Mouse (Mus musculus) left cerebral cortex, adult 2 months (tissue): Measurements from ENCODE around the gene Ddx27. TPM values are rescaled to one million over a fixed set of nuclear protein-coding genes. Genes with fewer than 3 reads are reported as not detected.

Experiments used
- DNase-seq, 2 experiments: peaks; one replicate each; pipeline ENCODE4 v3.0.0; 2021 to 2022; ENCODE audit warnings: low spot score in 2 of 2, mixed read lengths in 1 of 2; ENCODE audit errors: extremely low spot score in 1 of 2
- H3K27ac ChIP-seq: fragments of 200-600 bp; 2 replicates; pipeline ENCODE4 v1.8.1; 2022
- H3K4me3 ChIP-seq: fragments of 200-600 bp; 2 replicates; pipeline ENCODE4 v1.8.1; 2022
- CTCF ChIP-seq: fragments of 200-600 bp; IDR thresholded peaks from 2 replicates; pipeline ENCODE4 v1.8.1; 2022; ENCODE audit warnings: antibody characterized with exemption, mild to moderate bottlenecking, moderate library complexity
- intact Hi-C: fragments of 180-260 bp; cut with DNase I; formaldehyde crosslinking; loops from one replicate; pipeline ENCODE4 v1.15.1; 2025
- total RNA-seq, 2 experiments: library from RNA; stranded (reverse); gene quantifications; 2 replicates each; pipeline ENCODE4 v1.2.3; 2021

Gene Ddx27
- total RNA-seq, 2 experiments from 2014 or later = 34.6 to 35.5 TPM

DNA sequence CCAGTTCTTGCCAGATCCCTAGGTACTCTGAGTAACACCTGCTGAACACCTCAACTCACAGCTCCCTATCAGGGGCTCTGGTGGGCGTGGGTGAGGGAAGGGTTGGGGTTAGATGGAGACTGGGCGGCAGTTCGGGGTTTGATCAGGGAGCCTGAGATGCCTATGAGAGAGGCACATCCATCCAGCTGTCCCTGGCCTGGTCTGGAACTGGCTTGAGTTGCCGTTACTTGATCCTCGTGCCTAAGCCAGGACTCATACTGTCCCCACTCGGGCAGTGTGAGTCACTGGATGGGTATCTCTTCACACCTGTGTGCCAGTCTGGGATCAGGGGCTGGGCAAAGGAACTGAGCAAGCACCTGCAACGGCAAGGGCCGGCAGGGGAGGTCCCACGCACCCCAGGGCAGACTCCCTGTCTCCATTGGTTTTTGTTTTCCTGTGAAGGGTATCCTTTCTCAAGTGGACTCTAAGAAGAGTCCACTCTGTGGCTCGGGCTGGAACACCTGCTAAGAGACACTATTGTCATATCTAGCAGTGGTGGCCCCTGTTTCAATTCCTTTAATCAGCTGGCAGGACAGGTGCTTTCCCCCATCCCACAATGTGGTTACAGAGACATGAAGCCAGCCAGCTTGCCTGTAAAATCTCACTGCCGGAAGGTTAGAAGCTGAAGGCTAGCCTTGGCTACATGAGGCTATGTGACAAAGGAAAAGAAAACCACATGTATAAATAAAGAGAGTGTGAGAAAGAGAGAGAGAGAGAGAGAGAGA is 62.4 kb downstream of the Ddx27 start:
- TF ChIP-seq CTCF = no peak
- Histone ChIP-seq H3K4me3 (no peak overlapping the region), H3K27ac (no peak overlapping the region)
- DNase-seq = no peak
- intact Hi-C loops = no loop called here

- no peak overlapping the region for H3K4me3 ChIP-seq
- TF ChIP-seq CTCF = no peak
- peak overlapping the region; percentile 97 for H3K27ac ChIP-seq
- intact Hi-C loops = loop anchor here (2.0 kb wide), 1 partner anchor 72 kb away; no protein-coding TSS in a partner anchor
- DNase-seq = no peak
These were observed 63.5 kb downstream of the Ddx27 start for GRCm38 (mm10) chr2:167078486-167078885.

DNA sequence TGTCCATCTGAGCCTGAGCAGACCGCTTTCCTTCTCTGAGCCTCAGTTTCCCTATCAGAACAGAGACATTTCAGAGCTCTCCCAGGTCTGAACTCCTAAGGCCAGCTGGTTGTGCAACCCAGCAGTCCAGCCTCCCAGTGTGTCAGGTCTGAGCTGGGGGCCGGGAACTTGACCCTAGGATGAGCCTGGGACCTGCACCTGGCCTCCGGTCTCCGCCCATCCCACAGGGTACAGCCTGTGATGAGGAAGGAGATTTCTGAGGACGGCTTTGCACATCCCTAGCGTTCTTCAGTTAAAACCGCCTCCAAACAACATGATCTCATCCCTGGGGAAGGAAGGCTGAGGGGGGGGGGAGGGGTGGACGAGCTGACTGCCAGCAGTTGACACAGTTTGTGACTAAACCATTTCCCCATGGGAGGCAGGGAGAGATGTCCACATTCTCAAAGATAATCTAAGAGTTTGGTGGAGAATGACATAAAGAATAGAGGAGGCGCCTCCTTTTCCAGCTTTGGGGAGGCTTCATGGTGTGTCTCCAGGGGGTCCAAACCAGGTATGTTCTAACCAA is 64.0 kb downstream of the Ddx27 start:
- DNase-seq = no peak
- Histone ChIP-seq H3K4me3 (no peak overlapping the region), H3K27ac (peak overlapping the region; percentile 97)
- TF ChIP-seq CTCF = no peak
- intact Hi-C loops = loop anchor here (1.0 to 2.0 kb wide), 2 partner anchors 72 to 98 kb away; no protein-coding TSS in a partner anchor

DNA sequence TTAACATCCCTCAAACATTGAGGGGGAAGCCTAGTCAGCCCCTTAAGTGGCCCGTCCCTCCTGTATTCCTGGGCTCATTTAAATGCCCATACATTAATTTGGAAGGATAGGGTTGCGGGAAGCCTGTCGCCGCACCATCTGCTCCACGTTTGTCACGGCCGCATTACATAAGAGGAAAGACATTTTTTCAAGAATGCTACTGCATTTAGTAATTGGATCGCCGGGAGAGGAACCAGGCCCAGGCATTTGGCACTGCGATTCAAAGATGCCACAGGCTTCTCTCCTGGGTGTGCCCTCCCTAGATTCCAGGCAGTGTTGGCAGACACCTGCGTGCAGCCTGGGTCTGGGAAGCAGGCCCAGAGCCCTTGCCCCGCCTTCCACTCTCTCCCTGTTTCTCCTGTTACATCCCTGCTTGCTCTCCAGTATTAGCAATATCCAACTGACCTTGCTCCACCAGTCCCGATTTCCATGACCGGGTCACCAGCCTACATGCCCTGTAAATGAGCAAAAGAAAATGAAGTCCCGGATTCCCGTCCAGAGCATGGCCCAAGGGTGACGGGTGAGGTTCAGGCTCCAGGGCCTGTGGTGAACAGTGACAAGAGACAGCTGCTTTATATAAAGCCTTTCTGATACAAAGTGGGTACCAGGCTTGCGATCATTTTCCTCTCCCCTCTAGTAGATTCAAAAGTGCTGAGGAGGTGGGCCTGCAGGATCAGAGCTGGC is 64.7 kb downstream of the Ddx27 start:
- Histone ChIP-seq H3K4me3 (no peak overlapping the region), H3K27ac (peak overlapping the region; percentile 97)
- DNase-seq = peak; percentile 56 to 72
- intact Hi-C loops = loop anchor here (1.0 to 2.0 kb wide), 2 partner anchors 71 to 98 kb away; no protein-coding TSS in a partner anchor
- TF ChIP-seq CTCF = no peak

GRCm38 (mm10) chr2:167080387-167080786 is 65.4 kb downstream of the Ddx27 start:
- intact Hi-C loops = no loop called here
- DNase-seq = no peak
- H3K4me3 ChIP-seq = no peak overlapping the region
- no peak for TF ChIP-seq CTCF
- H3K27ac ChIP-seq = peak overlapping the region; percentile 97

GRCm38 (mm10) chr2:167081135-167081534 is 66.1 kb downstream of the Ddx27 start:
- Histone ChIP-seq H3K4me3 (no peak overlapping the region), H3K27ac (peak overlapping the region; percentile 97; the same call in 1 of the 2 replicates)
- DNase-seq = no peak
- intact Hi-C loops = no loop called here
- TF ChIP-seq CTCF = no peak

DNA sequence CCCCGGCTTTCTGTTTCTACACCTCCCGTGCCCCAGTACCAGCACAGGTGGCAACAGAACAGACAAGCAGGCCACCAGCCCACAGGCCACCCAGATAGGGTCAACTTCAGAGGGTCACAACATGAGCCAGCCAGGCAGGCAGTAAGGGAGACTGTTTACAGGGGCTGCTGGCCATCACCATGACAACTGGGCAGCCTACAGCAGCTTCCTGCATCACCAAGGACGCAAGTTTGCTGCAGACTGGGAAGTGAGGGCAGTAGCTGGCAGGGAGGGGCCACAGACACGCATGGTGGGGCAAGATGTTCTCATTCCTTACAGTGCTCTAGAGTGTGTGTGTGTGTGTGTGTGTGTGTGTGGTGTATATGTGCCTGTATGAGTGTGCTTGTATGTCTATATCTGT is 66.6 kb downstream of the Ddx27 start:
- DNase-seq = no peak
- intact Hi-C loops = no loop called here
- no peak for TF ChIP-seq CTCF
- H3K27ac ChIP-seq = no peak overlapping the region; the same call in 1 of the 2 replicates
- H3K4me3 ChIP-seq = no peak overlapping the region

Other genes starting within 250 kb of the Ddx27 start
- 1 to 10 TPM; 5.3 to 6.4 TPM for gene Trp53rkb, start 222.7 kb upstream of the Ddx27 start, total RNA-seq
- gene Arfgef2, start 209.6 kb upstream of the Ddx27 start, total RNA-seq = 10 to 100 TPM; 62.3 to 66.2 TPM
- gene Cse1l, start 109.2 kb upstream of the Ddx27 start, total RNA-seq = 10 to 100 TPM; 52.2 to 60.6 TPM
- gene Stau1, start 18.9 kb upstream of the Ddx27 start, total RNA-seq = 10 to 100 TPM; 73.3 to 77.4 TPM
- 10 to 100 TPM; 76.7 to 80.7 TPM for gene Znfx1, start 47.8 kb downstream of the Ddx27 start, total RNA-seq
- 100 to 1,000 TPM; 230 to 237 TPM for gene Kcnb1, start 175.0 kb downstream of the Ddx27 start, total RNA-seq
- 1 to 10 TPM; 1.4 to 1.8 TPM for gene Ptgis, start 225.4 kb downstream of the Ddx27 start, total RNA-seq